Mouse (Mus musculus): ENCODE data around the gene Il18.
A peak's percentile ranks its signal among the peaks of the same experiment; 100 is the strongest.
"Not testable (repeated sequence)": the region's sequence is repeated elsewhere in the genome, so short reads cannot be mapped to it uniquely, and the experiment has no call there.

Il18 gene

DNA sequence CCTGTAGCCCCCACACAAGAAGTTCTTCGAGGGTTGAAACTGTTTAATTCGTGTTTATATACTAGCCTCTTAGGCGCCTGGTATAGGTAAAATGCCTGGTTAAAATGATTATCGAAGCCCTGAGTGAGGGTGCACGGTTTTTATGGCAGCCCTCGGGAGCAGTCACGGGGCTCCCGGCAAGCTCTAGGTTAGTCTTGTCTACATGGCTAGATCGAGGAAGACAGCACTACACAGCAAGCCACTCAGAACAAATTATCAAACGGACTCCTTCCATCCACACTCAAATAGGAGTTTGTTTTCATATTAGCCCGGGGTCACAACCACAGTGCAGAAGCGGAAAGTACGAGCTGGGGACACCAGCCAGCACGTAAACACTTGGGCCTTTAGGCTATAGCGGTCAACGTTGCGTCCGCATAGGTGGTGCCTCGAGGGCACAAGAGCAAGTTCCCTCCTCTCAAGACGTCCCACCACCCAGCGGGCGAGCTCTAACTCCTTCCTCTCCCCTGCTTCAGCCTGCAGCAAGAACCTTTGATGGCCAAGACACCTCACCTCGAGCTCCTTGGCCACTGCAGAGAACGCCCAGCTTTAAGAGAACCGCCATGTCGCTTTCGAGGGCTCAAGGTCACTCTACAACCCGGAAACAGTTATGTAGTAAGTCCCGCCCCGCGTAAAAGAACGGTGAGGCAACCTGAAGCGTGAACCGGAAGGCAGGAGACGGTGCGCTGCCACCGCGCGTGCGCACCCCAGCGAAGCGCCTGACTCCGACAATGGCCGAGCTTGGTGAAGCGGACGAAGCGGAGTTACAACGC lies 48.8 kb downstream of the Il18 start, which contains the start of the genes Sdhd and Timm8b:
Sdhd (minus strand) TSS at position 624 of the 809 bp plus-strand sequence.
Timm8b (plus strand) TSS at position 722 of the 809 bp plus-strand sequence.
- peak; percentile 93 for DNase-seq (ENCODE audit: low spot score in 2 of 2)

DNA sequence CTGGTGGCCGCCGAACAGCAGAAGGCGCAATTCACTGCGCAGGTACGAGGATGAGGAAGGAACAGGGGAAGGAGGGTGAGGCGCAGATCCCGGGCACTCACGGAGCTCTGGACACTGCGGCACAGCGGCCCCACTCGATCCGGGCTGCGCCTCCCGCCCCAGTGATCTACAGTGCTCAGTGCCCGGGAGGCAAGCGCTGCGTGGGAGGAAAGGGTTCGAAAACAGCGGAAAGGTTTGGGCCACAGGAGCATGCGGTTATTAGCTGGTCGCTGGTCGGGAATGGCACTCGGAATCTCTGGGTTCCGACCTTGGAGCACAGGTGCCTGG lies 49.3 kb downstream of the Il18 start:
- DNase-seq (ENCODE audit: low spot score in 2 of 2): no peak

DNA sequence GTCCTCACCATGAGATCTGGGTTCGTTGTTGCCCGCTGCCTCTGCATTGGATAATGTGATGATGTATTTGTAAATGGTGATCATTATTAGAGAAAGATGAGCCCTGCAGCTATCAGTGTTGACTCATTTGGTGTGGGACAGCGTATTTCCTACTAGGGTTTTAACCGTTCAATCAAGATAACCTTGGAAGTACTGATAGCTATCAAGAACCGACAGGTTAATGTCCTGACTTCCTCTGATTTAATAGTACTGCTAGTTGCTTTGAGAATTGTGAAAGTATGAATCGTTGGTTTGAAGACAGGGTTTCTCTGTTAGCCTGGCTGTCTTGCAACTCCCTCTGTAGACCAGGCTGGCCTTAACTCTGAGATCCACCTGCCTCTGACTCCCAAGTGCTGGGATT lies 49.7 kb downstream of the Il18 start:
- DNase-seq (ENCODE audit: low spot score in 2 of 2): no peak

DNA sequence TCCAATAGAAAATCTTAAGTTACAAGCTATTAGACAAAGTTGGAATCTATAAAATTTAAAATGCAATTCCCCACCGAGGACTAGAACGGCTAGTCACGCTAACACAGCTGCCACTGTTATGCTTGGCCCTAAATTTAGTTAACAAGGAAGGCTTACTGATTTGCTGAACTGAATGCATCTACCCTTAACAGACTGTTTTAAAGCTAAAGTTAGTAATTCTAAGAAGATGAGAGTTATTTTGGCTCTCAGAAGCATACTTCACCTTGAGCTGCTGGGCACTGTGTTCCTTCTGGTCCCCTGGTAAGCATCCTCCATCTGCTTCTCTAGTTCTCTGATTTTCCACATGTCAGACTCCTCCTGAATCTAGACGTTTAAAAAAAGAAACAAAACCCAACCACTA lies 57.5 kb downstream of the Il18 start:
- DNase-seq (ENCODE audit: low spot score in 2 of 2): no peak

DNA sequence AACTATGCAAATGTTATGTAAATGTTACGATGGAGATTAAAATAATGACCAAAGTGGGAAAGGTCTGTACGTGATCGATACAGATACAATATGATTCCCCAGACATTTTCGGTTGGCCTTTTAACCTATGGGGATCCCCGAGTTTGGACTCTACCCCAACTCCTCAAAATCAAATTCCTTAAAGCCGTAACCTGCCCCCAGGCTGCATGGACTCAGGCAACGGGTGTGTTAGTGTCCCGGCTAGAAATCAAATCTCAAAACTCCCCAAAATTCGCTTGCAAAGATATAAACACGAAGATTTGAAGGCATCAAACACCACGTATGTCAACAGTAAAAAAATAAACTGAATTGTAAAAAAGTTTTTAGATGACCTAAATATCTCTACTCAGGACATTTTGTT lies 61.5 kb downstream of the Il18 start:
- no peak for DNase-seq (ENCODE audit: low spot score in 2 of 2)

DNA sequence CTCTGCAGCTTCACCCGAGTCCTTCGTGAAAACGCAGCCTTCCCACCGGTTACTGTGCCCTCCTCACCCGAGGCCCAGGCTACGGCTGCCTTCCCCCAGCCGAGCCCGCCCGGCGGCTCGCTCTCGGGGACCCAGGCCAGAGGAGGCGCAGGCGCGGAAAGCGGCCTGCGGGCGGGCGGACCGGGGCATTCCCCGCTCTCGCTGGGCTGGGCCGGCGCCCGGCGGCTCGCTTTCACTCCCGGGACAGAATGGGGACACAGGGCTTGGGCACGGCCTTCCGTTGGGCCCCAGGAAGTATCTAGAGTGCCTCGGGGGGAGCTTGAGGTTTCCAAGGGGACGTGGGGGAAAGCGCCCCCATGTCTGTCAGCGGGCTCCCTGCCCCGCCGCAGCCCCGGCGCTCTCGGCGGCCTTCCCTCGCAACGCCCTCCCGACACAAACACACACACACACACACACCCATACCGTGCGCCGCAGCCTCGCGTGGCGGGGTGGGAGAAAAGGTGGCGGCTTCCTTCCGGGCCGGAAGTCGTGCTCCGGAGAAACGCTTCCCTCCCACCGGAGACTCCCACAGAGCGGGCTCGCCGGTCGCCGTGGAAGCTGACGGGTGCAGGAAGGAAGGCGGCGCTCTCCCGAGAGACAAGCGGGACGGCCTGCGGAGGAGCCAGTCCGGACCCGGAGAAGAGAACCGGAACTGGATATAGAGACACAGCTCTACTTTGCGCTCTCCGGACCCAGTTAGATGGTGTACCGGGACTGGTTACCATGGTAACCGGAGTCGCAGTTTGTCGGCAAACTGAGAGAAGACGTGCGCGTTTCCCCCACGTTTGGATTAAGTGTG lies 62.4 kb downstream of the Il18 start, which contains the start of the genes Pih1d2 and Nkapd1:
Pih1d2 (plus strand) TSS at position 556 of the 838 bp plus-strand sequence.
Nkapd1 (minus strand) TSS at position 699 of the 838 bp plus-strand sequence.
- peak; percentile 86 to 88 for DNase-seq (ENCODE audit: low spot score in 2 of 2)

DNA sequence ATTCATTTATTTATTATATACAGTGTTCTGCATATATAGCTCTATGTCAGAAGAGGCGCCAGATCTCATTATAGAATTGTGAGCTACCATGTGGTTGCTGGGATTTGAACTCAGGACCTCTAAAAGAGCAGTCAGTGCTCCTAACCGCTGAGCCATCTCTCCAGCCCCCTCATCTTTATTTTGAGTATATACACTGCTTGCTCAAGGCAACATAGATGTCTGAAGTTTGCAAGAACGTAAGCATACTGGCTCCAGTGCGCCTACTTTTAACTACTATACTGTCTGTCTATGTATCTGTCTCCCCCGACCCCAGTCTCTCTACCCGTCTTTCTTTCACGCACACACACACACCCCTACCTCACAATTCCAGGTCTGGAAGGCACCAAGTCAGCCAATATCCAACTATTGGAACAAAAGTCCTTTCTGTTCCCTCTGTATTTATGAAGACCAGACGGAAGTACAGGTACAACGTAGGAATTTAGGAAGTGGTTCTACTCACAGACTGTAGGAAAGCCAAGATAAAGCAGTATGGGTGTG lies 63.2 kb downstream of the Il18 start:
- no peak for DNase-seq (ENCODE audit: low spot score in 2 of 2)

DNA sequence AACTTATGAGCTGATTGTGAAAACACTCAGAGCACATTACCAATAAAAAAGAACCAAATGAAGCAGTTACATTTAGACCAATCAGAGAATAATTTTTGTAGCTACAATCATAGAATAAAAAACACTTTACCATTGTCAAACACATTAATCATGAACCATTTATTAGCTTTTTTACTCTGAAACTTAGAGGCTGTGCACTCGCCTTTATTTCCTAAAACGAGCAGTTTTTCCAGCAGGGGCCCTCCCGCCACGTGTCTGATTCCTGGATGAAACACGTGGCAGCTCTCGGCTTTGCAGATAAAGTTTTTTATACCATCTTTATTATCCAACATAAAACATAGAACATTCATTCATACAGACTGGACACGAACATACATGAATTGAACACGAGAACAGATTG lies 76.3 kb downstream of the Il18 start:
- not testable (repeated sequence) for DNase-seq (ENCODE audit: low spot score in 2 of 2)
